Mouse (Mus musculus) kidney, embryonic 14.5 days (tissue): ENCODE data around the gene Slc17a9. TPM values are rescaled to one million over a fixed set of nuclear protein-coding genes. Genes with fewer than 3 reads are reported as not detected.

Experiments used
- ATAC-seq: fragments of 200-750 bp; cut with Nextera tagmentation; 2 replicates; pipeline ENCODE4 v1.8.0; 2017; ENCODE audit warnings: moderate number of reproducible peaks, mild to moderate bottlenecking, moderate TSS enrichment, moderate library complexity; ENCODE audit not compliant: low FRiP score, low TSS enrichment
- H3K27ac ChIP-seq: fragments of 300-500 bp; sonication (generic); 2 replicates; pipeline ENCODE4 v1.5.1; 2014; ENCODE audit warnings: low read depth, mild to moderate bottlenecking, low read length, moderate library complexity, mixed read lengths
- H3K27me3 ChIP-seq: fragments of 300-500 bp; sonication (generic); 2 replicates; pipeline ENCODE4 v1.6.1; 2014; ENCODE audit warnings: mild to moderate bottlenecking, low read length; ENCODE audit not compliant: control insufficient read depth, insufficient read depth
- H3K36me3 ChIP-seq: fragments of 300-500 bp; sonication (generic); 2 replicates; pipeline ENCODE4 v1.6.1; 2014; ENCODE audit warnings: low read length, mixed read lengths; ENCODE audit not compliant: control insufficient read depth, insufficient read depth
- H3K4me1 ChIP-seq: fragments of 300-500 bp; sonication (generic); 2 replicates; pipeline ENCODE4 v1.6.1; 2014; ENCODE audit warnings: low read length, mixed read lengths; ENCODE audit not compliant: control insufficient read depth, insufficient read depth
- H3K4me2 ChIP-seq: fragments of 300-500 bp; sonication (generic); replicated peaks from 2 replicates; pipeline ENCODE4 v1.6.1; 2014; ENCODE audit warnings: low read depth, mild to moderate bottlenecking, low read length
- H3K4me3 ChIP-seq: fragments of 300-500 bp; sonication (generic); 2 replicates; pipeline ENCODE4 v1.5.1; 2014; ENCODE audit warnings: mild to moderate bottlenecking, low read length
- H3K9ac ChIP-seq: fragments of 300-500 bp; sonication (generic); 2 replicates; pipeline ENCODE4 v1.6.1; 2014; ENCODE audit warnings: low read depth, mild to moderate bottlenecking, low read length, moderate library complexity
- H3K9me3 ChIP-seq: fragments of 300-500 bp; sonication (generic); 2 replicates; pipeline ENCODE4 v1.6.1; 2016; ENCODE audit warnings: low read length; ENCODE audit not compliant: control insufficient read depth
- WGBS: fragments of 180-500 bp; shearing (Covaris S2); extraction: QIAGEN DNeasy Blood & Tissue Kit; methylation state at CpG from one replicate; pipeline ENCODE4 v1.1.7; 2014; 5-methylcytosine and 5-hydroxymethylcytosine counted together
- polyA plus RNA-seq: library from polyadenylated mRNA; unstranded; fragments of >200 nt; fragmentation: Nextera tagmentation; extraction: Ambion mirVana; gene quantifications from 2 replicates; pipeline ENCODE4 v1.2.1, GENCODE M21; 2014

Gene Slc17a9
- polyA plus RNA-seq, 1 experiment from 2014 or later, result 0.20 TPM

DNA sequence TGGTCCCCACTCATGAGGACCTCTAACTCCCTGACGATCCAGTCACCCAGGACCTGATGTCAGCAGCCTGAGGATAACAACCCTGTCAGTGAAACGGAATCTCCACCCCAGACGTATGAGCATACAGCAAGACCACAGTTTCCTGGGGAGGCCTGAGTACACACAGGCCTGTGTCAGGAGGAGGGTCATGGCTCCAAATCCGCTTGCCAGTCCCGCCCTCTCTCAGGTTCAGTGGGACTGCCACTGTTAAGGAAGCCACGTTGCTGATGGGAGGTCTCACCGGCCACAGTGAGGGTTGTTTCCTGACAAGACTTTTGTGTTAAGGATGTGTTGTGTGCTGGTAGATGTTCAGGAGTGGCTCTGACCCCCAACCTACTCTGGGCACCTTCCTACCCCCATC is 16.4 kb downstream of the Slc17a9 start:
- Histone ChIP-seq H3K27ac (no peak overlapping the region), H3K4me1 (no peaks in the 10 kb centered on the region), H3K36me3 (no peaks in the 10 kb centered on the region), H3K9me3 (no peaks in the 10 kb centered on the region), H3K27me3 (no peaks in the 10 kb centered on the region), H3K4me3 (no peak overlapping the region), H3K9ac (no peak overlapping the region), H3K4me2 (no peak overlapping the region)
- no peak for ATAC-seq
- 64% methylated on average over 7 of the region's 7 CpGs for WGBS

DNA sequence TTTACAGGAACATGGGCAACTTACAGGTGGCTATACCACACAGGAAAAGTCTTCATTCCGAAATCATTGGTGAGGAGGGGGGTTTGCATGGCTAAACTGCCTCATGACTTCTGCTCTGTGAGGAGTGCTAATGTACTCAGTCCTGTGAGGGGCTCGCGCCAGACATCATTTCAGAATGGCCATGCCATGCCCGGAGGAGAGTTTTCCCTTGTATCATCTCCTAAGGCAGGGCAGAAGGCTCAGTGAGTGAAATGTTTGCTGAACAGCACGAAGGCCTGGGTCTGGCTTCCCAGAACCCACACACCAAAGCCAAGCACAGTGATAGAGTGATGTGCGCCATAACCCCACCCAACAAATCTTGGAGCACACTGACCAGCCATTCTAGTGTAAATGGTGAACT is 17.8 kb downstream of the Slc17a9 start:
- Histone ChIP-seq H3K27ac (no peak overlapping the region), H3K36me3 (no peaks in the 10 kb centered on the region), H3K4me3 (no peak overlapping the region), H3K9me3 (no peaks in the 10 kb centered on the region), H3K4me1 (no peaks in the 10 kb centered on the region), H3K27me3 (no peaks in the 10 kb centered on the region), H3K9ac (no peak overlapping the region), H3K4me2 (no peak overlapping the region)
- 91% methylated on average over 6 of the region's 6 CpGs for WGBS
- ATAC-seq, result no peak

DNA sequence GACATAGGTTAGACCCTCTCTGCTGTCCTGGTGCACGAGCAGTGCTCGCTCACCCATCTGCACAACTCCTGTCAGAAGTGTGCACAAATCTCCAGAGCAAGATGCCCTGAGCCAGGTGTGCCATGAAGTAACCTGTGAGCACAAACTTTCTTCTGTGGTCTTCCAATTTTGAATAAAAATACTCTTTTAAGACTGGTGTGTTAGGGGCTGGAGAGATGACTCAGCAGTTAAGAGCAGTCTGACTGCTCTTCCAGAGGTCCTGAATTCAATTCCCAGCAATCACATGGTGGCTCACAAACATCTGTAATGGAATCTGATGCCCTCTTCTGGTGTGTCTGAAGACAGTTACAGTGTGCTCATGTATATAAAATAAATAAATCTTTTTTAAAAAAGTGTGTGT is 18.3 kb downstream of the Slc17a9 start:
- H3K27me3 ChIP-seq, result no peaks in the 10 kb centered on the region
- H3K4me1 ChIP-seq, result no peaks in the 10 kb centered on the region
- H3K4me2 ChIP-seq, result no peak overlapping the region
- H3K36me3 ChIP-seq, result no peaks in the 10 kb centered on the region
- H3K4me3 ChIP-seq, result no peak overlapping the region
- no peak for ATAC-seq
- H3K27ac ChIP-seq, result no peak overlapping the region
- WGBS, result 96% methylated on average over 2 of the region's 2 CpGs
- H3K9ac ChIP-seq, result no peak overlapping the region
- no peaks in the 10 kb centered on the region for H3K9me3 ChIP-seq

DNA sequence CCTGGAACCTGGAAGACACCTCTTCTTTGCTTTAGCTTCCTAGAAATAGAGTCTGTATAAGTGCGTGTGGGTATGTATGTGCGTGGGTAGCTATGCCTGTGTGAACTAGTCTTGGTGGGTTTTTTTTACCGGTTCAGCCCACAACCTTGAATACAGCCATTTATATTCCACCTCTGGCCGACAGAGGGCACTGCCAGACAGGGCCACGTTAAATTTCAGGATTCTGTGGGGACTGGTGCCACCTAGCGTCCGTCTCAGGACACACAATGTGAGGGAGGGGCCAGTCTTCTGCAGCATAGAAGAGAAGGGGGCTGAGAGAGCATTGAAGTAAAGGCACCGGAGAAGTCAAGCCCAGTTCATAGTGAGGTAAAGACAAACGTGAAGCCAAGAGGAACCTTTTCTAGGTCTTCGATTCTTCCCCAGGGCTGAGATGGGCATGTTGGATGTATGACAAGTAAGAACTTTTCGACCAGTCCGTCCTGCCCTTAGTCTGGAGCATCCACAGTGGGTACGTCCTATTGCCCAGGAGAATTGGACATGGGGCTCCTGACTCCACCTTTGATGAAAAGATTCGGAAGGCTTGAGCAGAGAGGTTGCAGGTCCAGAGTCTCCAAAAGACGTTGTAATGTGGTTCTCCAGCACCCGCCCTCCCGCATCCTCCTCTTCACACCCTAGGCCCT is 20.3 kb downstream of the Slc17a9 start:
- H3K4me1 ChIP-seq, result no peaks in the 10 kb centered on the region
- no peak overlapping the region for H3K27ac ChIP-seq
- no peak overlapping the region for H3K4me2 ChIP-seq
- H3K27me3 ChIP-seq, result no peaks in the 10 kb centered on the region
- WGBS, result 37% methylated on average over 17 of the region's 17 CpGs
- peak; percentile 77 for ATAC-seq
- no peak overlapping the region for H3K4me3 ChIP-seq
- no peaks in the 10 kb centered on the region for H3K36me3 ChIP-seq
- no peaks in the 10 kb centered on the region for H3K9me3 ChIP-seq
- no peak overlapping the region for H3K9ac ChIP-seq

DNA sequence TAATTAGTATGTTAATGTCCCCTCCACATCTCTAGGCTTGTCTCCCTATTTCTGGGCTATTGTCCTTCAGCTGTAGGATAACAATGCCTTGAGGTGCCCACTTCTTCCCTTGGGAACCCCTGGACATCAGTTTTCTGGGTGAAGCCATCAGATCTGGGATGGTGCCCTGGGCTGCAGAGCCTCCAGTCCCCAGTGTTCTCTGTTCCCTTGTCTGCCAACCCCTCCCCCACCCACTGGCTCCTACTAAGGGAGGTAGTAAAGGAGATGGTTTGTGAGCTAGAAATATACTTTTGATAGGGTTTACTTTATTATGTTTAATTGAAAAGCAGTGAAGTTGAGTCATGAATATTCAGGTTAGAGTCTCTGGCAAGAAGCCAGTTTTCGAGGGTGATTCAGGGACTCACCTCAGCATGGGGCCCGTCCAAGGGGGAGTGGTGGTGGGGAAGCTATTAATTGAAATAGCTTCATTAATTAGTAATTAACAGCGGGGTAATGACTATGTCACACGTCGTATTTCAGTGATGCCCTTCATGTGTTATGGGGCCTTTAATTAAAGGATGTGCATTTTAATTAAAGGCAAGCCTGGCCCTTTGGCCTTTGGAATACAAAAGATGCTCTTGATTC is 21.6 kb downstream of the Slc17a9 start:
- Histone ChIP-seq H3K9me3 (no peaks in the 10 kb centered on the region), H3K36me3 (no peaks in the 10 kb centered on the region), H3K27me3 (no peaks in the 10 kb centered on the region), H3K27ac (no peak overlapping the region), H3K4me3 (no peak overlapping the region), H3K4me2 (no peak overlapping the region), H3K9ac (no peak overlapping the region), H3K4me1 (no peaks in the 10 kb centered on the region)
- no peak for ATAC-seq
- WGBS, result 21% methylated on average over 5 of the region's 5 CpGs

DNA sequence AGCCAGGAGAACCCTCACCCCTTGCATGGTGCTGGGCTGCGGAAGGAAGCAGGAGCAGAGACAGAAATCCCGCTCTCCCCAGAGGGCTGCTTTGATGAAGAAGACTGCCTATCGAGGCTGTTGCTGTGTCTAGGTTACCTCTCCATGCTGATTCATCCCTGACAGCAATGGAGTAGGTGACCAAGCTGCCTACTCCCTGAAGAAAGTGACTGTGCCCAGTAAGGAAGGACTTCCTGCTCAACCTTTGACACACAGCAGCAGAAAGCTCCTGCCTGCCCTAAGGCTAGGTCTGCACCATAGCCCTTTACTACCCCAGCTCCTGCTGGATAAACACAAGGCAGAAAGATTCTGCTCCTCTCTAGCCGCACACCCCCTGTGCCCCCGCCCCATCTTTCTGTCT is 23.8 kb downstream of the Slc17a9 start:
- Histone ChIP-seq H3K4me3 (no peak overlapping the region), H3K9me3 (no peaks in the 10 kb centered on the region), H3K4me1 (no peaks in the 10 kb centered on the region), H3K27ac (no peak overlapping the region), H3K36me3 (no peaks in the 10 kb centered on the region), H3K4me2 (no peak overlapping the region), H3K9ac (no peak overlapping the region), H3K27me3 (no peaks in the 10 kb centered on the region)
- ATAC-seq, result no peak
- 60% methylated on average over 5 of the region's 5 CpGs for WGBS

DNA sequence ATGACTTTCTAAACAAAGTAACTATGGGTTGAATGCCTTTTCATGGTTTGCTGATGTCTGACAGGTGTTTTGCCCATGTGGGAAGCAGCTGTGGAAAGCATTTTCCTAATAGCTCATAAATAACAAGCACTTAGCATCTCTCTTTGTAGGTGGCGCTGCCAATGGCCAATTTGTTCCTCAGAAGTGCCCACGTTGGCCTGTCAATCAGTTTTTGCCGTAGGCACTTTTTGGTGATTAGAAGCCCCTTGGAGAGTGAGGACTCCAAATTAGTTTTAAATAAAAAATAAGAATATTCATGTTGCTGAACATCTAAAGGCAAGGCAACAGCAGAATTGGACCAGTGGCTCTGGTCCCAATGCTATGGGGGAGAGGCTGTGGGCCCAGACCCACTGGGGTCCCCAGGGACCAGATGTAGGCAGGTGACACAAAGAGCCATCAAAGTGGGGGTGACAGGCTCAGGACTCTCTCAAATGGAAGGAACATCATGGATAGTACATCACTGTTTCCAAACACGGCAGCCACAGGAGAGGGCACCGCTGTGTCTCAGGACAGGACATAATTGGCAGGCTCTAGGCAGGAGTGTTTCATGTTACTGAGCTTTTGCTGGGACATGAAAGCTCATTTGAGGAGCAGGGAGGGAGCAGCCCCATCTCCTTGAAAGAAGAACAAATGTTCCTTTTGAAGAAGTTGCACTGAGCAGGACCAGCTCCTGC is 30.1 kb downstream of the Slc17a9 start:
- Histone ChIP-seq H3K27me3 (0 out of 2 replicates have a peak, but pooled peaks cover 2% of the 10 kb centered on the region), H3K4me3 (no peak overlapping the region), H3K4me1 (no peaks in the 10 kb centered on the region), H3K4me2 (no peak overlapping the region), H3K27ac (no peak overlapping the region), H3K9ac (no peak overlapping the region), H3K9me3 (no peaks in the 10 kb centered on the region), H3K36me3 (no peaks in the 10 kb centered on the region)
- ATAC-seq, result no peak
- WGBS, result 77% methylated on average over 5 of the region's 5 CpGs

DNA sequence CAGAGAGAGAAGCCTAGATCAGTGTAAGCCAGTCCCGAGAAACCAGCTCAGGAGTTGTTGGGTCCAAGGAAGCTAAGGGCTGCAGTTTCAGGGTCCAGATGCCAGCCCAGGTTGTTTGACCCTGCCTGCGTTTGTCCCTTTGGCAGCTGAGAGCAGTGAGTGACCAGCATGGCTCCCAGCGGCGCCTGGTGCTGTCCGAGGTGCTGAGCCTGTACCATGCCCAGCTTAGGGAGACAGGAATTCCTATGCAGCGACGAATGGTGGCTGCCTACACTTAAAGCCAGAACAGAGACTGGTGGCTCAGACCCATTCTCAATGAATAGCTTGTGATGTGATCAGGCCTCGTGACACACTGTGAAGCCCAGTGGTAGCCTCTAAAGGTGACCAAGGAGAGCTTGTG is 30.8 kb downstream of the Slc17a9 start:
- no peak for ATAC-seq

DNA sequence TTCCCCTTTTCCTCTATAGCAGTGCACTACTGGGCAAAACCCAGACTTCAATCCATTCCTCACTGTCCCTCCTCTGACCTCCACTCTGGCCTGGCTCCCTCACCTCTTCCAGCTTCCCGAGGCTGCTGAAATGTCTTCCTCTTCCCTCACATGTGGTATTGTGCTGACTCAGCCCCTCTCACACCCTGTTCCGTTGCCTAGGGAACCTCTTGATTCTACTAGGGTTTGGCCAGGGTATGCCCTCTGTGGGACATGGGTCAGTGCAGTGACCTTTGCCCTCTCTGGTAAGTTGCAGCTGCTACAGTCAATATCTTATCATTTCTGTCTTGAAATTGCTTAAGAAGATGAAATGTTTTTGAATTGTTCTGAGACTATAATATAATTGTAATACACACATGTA is 31.7 kb downstream of the Slc17a9 start:
- Histone ChIP-seq H3K36me3 (no peaks in the 10 kb centered on the region), H3K4me1 (no peaks in the 10 kb centered on the region), H3K4me2 (no peak overlapping the region), H3K4me3 (no peak overlapping the region), H3K27me3 (0 out of 2 replicates have a peak, but pooled peaks cover 2% of the 10 kb centered on the region), H3K9ac (no peak overlapping the region), H3K27ac (no peak overlapping the region), H3K9me3 (no peaks in the 10 kb centered on the region)
- no peak for ATAC-seq
- 29% methylated on average over 2 of the region's 2 CpGs for WGBS

More for the DNA sequence above, 30.8 kb downstream of the Slc17a9 start:
- 3% methylated on average over 8 of the region's 8 CpGs for WGBS
- Histone ChIP-seq H3K4me1 (no peaks in the 10 kb centered on the region), H3K9me3 (no peaks in the 10 kb centered on the region), H3K9ac (no peak overlapping the region), H3K36me3 (no peaks in the 10 kb centered on the region), H3K4me2 (no peak overlapping the region), H3K27ac (no peak overlapping the region), H3K27me3 (0 out of 2 replicates have a peak, but pooled peaks cover 2% of the 10 kb centered on the region), H3K4me3 (no peak overlapping the region)
